ENCODE assay signal across 19 mouse cellular contexts in the genomic region with DNA sequence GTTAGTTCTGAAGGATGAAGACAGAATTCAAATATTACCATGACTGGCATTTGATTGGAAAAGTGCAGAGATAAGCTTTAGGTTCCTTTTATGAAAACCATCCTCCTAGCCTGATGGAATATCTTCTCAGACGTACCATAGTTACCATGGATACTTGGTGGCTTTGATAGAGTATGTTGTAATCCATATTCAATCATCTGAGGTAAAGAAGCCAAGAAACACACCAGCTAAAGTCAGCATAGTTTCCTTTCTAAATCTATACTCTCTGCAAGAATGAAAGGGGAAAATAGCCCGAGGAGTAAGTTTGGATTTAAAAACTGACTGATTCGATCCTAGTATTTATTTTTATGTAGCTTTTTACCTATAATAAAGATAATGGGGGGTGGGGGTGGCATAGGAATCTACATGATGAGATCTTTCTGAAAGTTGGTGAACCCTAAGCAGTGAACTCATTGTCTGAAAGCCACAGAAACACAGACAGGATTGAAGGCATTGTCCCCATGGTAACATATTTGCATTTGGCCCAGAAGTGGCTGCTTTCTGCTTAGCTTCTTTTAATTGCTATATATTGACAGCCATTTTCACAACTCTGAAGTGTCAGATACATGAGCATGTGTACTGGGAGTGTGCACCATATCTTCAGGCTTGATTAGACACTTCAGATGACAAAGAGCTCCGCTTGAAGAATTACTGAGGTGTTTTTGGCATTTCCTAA.
DNase-seq lines count a peak whose midpoint lies in the region; ATAC-seq lines count a peak whose summit lies in the region.
"Had no signal": no experiment of that assay in that cellular context is flagged by ENCODE, and none has a peak within 500 bp of the region (broad histone marks: within the 10 kb centered on the region; RNA-seq: fewer than 3 reads in every experiment).

No protein-coding gene starts in this region.

- no peak overlapping the region for H3K4me2 ChIP-seq in heart, embryonic 16.5 days (ENCODE audit: low read depth, low read length)
- no peak overlapping the region for H3K4me2 ChIP-seq in forebrain, embryonic 14.5 days (ENCODE audit: low read length)
- peak overlapping the region; percentile 10; the same call in 1 of the 2 replicates for H3K4me2 ChIP-seq in midbrain, embryonic 11.5 days
- H3K4me2 ChIP-seq: embryonic facial prominence, embryonic 15.5 days; lung, embryonic 15.5 days; neural tube, embryonic 13.5 days had no signal

- no peak overlapping the region for H3K9ac ChIP-seq in heart, embryonic 16.5 days (ENCODE audit: low read length)
- no peak overlapping the region for H3K9ac ChIP-seq in forebrain, embryonic 14.5 days (ENCODE audit: low read length)
- no peak overlapping the region for H3K9ac ChIP-seq in midbrain, embryonic 11.5 days (ENCODE audit: low read length)
- H3K9ac ChIP-seq: embryonic facial prominence, embryonic 15.5 days; lung, embryonic 15.5 days; neural tube, embryonic 13.5 days had no signal

- no peak overlapping the region for H3K4me3 ChIP-seq in heart, embryonic 16.5 days (ENCODE audit: low read length)
- H3K4me3 ChIP-seq in forebrain, embryonic 14.5 days (ENCODE audit: low read depth, low read length): no peak overlapping the region
- H3K4me3 ChIP-seq in midbrain, embryonic 11.5 days (ENCODE audit: low read depth, low read length): no peak overlapping the region
- H3K4me3 ChIP-seq: embryonic facial prominence, embryonic 15.5 days; lung, embryonic 15.5 days; neural tube, embryonic 13.5 days had no signal

- DNase-seq in heart, postnatal 36 days: no peak
- DNase-seq in forebrain, embryonic 14.5 days (ENCODE audit: low spot score): peak; percentile 76
- DNase-seq in midbrain, embryonic 11.5 days (ENCODE audit: low spot score, missing footprints): peak; percentile 88
- peak; percentile 18 for DNase-seq in retina, postnatal 1 day
- no peak for DNase-seq in thymus, postnatal 36 days
- DNase-seq: adrenal gland, postnatal 14 days; B cell, adult 2 months; cerebellum, adult 8-10 months; gastrocnemius, postnatal 25 days; layer of hippocampus, postnatal 36 days; right cerebral cortex, postnatal 25 days; thymus, postnatal 4 days had no signal

- 0 out of 2 replicates have a peak, but pooled peaks have one; percentile 28 for ATAC-seq in heart, embryonic 16.5 days (replicated peaks; ENCODE audit: extremely low read depth, insufficient read depth, low FRiP score)
- ATAC-seq in forebrain, embryonic 14.5 days: peak; percentile 89
- ATAC-seq in midbrain, embryonic 11.5 days (ENCODE audit: low FRiP score): peak; percentile 75
- no peak for ATAC-seq in erythroblast, adult 5-6 weeks (replicated peaks; ENCODE audit: low FRiP score, poor library complexity, severe bottlenecking)
- ATAC-seq: activated CD4-positive, CD25-positive, alpha-beta regulatory T cell, adult 4 months; Patski had no signal

- H3K9me3 ChIP-seq in heart, embryonic 16.5 days (replicated peaks; ENCODE audit: control insufficient read depth, low read length): 0 out of 2 replicates have a peak, but pooled peaks cover 6% of the 10 kb centered on the region
- H3K9me3 ChIP-seq in forebrain, embryonic 14.5 days (replicated peaks; ENCODE audit: control insufficient read depth, low read length): no peaks in the 10 kb centered on the region
- H3K9me3 ChIP-seq in midbrain, embryonic 11.5 days (ENCODE audit: control insufficient read depth, low read length): no peaks in the 10 kb centered on the region; the same call in 1 of the 2 replicates
- H3K9me3 ChIP-seq: embryonic facial prominence, embryonic 15.5 days; lung, embryonic 15.5 days had no signal

- WGBS in heart, embryonic 16.5 days: 74% methylated on average over 4 of the region's 4 CpGs
- 54% methylated on average over 4 of the region's 4 CpGs for WGBS in forebrain, embryonic 14.5 days
- WGBS in midbrain, embryonic 11.5 days: 31% methylated on average over 4 of the region's 4 CpGs

- no peak overlapping the region for H3K27ac ChIP-seq in heart, embryonic 16.5 days (ENCODE audit: low read length)
- H3K27ac ChIP-seq in forebrain, embryonic 14.5 days (ENCODE audit: low read depth, low read length): peak overlapping the region; percentile 15; the same call in 1 of the 2 replicates
- H3K27ac ChIP-seq in midbrain, embryonic 11.5 days (ENCODE audit: low read depth, low read length): no peak overlapping the region
- H3K27ac ChIP-seq: embryonic facial prominence, embryonic 15.5 days; lung, embryonic 15.5 days; neural tube, embryonic 13.5 days had no signal

- H3K4me1 ChIP-seq in heart, embryonic 16.5 days (ENCODE audit: control insufficient read depth, insufficient read depth, low read length): 0 out of 2 replicates have a peak, but pooled peaks cover 2% of the 10 kb centered on the region
- H3K4me1 ChIP-seq in forebrain, embryonic 14.5 days (ENCODE audit: control insufficient read depth, insufficient read depth, low read length): peaks cover 7% of the 10 kb centered on the region; the same call in 1 of the 2 replicates
- peaks cover 25% of the 10 kb centered on the region for H3K4me1 ChIP-seq in midbrain, embryonic 11.5 days (ENCODE audit: control insufficient read depth, insufficient read depth, low read length)
- H3K4me1 ChIP-seq: embryonic facial prominence, embryonic 15.5 days; lung, embryonic 15.5 days had no signal

- H3K36me3 ChIP-seq in heart, embryonic 16.5 days (ENCODE audit: control insufficient read depth, insufficient read depth): peaks cover 5% of the 10 kb centered on the region; the same call in 1 of the 2 replicates
- H3K36me3 ChIP-seq in forebrain, embryonic 14.5 days (ENCODE audit: control insufficient read depth, insufficient read depth, low read length): peaks cover 10% of the 10 kb centered on the region; the same call in 1 of the 2 replicates
- H3K36me3 ChIP-seq in midbrain, embryonic 11.5 days (ENCODE audit: control insufficient read depth, insufficient read depth, low read length): no peaks in the 10 kb centered on the region
- H3K36me3 ChIP-seq: embryonic facial prominence, embryonic 15.5 days had no signal

- H3K27me3 ChIP-seq in heart, embryonic 16.5 days (ENCODE audit: control insufficient read depth, insufficient read depth, low read length): peaks cover 13% of the 10 kb centered on the region
- H3K27me3 ChIP-seq in forebrain, embryonic 14.5 days (replicated peaks; ENCODE audit: control insufficient read depth, insufficient read depth, low read length): no peaks in the 10 kb centered on the region
- H3K27me3 ChIP-seq in midbrain, embryonic 11.5 days (ENCODE audit: control insufficient read depth, insufficient read depth, low read length): no peaks in the 10 kb centered on the region
- H3K27me3 ChIP-seq: embryonic facial prominence, embryonic 15.5 days; lung, embryonic 15.5 days; neural tube, embryonic 13.5 days; Patski had no signal

- intact Hi-C loops in heart, postnatal 36 days (cut with DNase I): no loop called here

Comparison
In these comparisons a context has a peak if more than half of its experiments do, and no peak if none do; other contexts are left out.
1. DNase-seq: peak in forebrain, embryonic 14.5 days (single experiment), midbrain, embryonic 11.5 days (single experiment) and retina, postnatal 1 day (single experiment); none in heart, postnatal 36 days (0 of 2) and thymus, postnatal 36 days (0 of 2).